Mouse (Mus musculus) Patski (cell line): ENCODE results near the gene Rtbdn. TPM values are rescaled to one million over a fixed set of nuclear protein-coding genes. Genes with fewer than 3 reads are reported as not detected.

Experiments
- ATAC-seq: fragments of 100-300 bp; one replicate; pipeline ENCODE4 v1.8.0; 2021
- CTCF ChIA-PET: fragments of 350-600 bp; sonication (Branson Sonifier 250); formaldehyde crosslinking; loops from one replicate; lab custom pipeline; 2022; ENCODE audit warnings: inconsistent platforms; lab: Charles Lee
- POLR2A ChIA-PET: fragments of 350-600 bp; sonication (Branson Sonifier 250); formaldehyde crosslinking; loops from one replicate; lab custom pipeline; 2022; ENCODE audit warnings: antibody characterized with exemption, inconsistent platforms; lab: Charles Lee
- DNase-seq: peaks from one replicate; pipeline ENCODE4 v3.0.0-alpha.2; 2011; ENCODE audit warnings: low read depth, low spot score
- H3K27me3 ChIP-seq: fragments of 371-371 bp; one replicate; pipeline ENCODE4 v1.5.1; 2021
- CTCF ChIP-seq: fragments of 100-300 bp; IDR thresholded peaks from one replicate; pipeline ENCODE4 v1.5.1; 2021
- in situ Hi-C: fragments of 300-500 bp; cut with MboI; formaldehyde crosslinking; loops from 3 replicates; pipeline ENCODE4 v1.11.1; 2018; ENCODE audit warnings: low pct_unique_long_range_greater_than_20kb, mixed read lengths
- polyA plus RNA-seq: library from polyadenylated mRNA; unstranded; gene quantifications from one replicate; pipeline ENCODE4 v1.2.3, GENCODE M21; 2021

The Rtbdn gene
- polyA plus RNA-seq, 1 experiment from 2014 or later: 0.22 TPM

- in situ Hi-C loops: no loop called here
- no peaks in the 10 kb centered on the region for H3K27me3 ChIP-seq
- TF ChIP-seq CTCF: no peak
- ChIA-PET CTCF (interaction anchor here (0.7 to 8.7 kb wide), 11 partner anchors 8 to 83 kb away, joined by 3 to 351 read pairs (median 3); partner anchors contain the start of genes Dnase2a, Gm49661, Junb and Prdx2), POLR2A (interaction anchor here (0.6 to 10.0 kb wide), 6 partner anchors 13 to 163 kb away, joined by 3 to 225 read pairs (median 7); partner anchors contain the start of genes Junb, Prdx2 and Rnaseh2a)
- DNase-seq (no peak), ATAC-seq (peak; percentile 72)
Measured at GRCm38 (mm10) chr8:84990349-84990748, 43.6 kb downstream of the Rtbdn start, which contains the start of gene Hook2. Gene Hook2 (plus strand): TSS chr8:84990603.

- TF ChIP-seq CTCF: no peak
- in situ Hi-C loops: no loop called here
- peak; percentile 7 for ATAC-seq
- no peaks in the 10 kb centered on the region for H3K27me3 ChIP-seq
- ChIA-PET CTCF (interaction anchor here (1.5 to 8.7 kb wide), 3 partner anchors 10 to 27 kb away, joined by 4 to 351 read pairs (median 5); partner anchors contain the start of genes Gm49661, Junb, Prdx2 and Rnaseh2a), POLR2A (interaction anchor here (0.5 to 10.0 kb wide), 5 partner anchors 14 to 333 kb away, joined by 4 to 225 read pairs (median 6); partner anchors contain the start of genes Junb, Prdx2 and Rnaseh2a)
- no peak for DNase-seq
Measured at GRCm38 (mm10) chr8:84990836-84991235, 44.0 kb downstream of the Rtbdn start.

GRCm38 (mm10) chr8:84994375-84994774 is 47.6 kb downstream of the Rtbdn start:
- H3K27me3 ChIP-seq: no peaks in the 10 kb centered on the region
- ChIA-PET POLR2A (interaction anchor here (1.4 kb wide), 1 partner anchor 19 kb away, joined by 6 read pairs; no protein-coding TSS in a partner anchor), CTCF (interaction anchor here (1.3 to 8.7 kb wide), 2 partner anchors 19 to 27 kb away, joined by 3 to 351 read pairs; partner anchors contain the start of genes Gm49661, Junb, Prdx2 and Rnaseh2a)
- TF ChIP-seq CTCF: no peak
- ATAC-seq (no peak), DNase-seq (no peak)
- in situ Hi-C loops: no loop called here

GRCm38 (mm10) chr8:84995680-84996079 is 48.9 kb downstream of the Rtbdn start:
- no peaks in the 10 kb centered on the region for H3K27me3 ChIP-seq
- CTCF ChIA-PET: interaction anchor here (3.9 kb wide), 1 partner anchor 22 kb away, joined by 44 read pairs; no protein-coding TSS in a partner anchor
- TF ChIP-seq CTCF: no peak
- POLR2A ChIA-PET: no interaction called here
- DNase-seq (no peak), ATAC-seq (no peak)
- in situ Hi-C loops: no loop called here

- CTCF ChIA-PET: interaction anchor here (0.8 to 3.9 kb wide), 7 partner anchors 16 to 149 kb away, joined by 3 to 44 read pairs (median 4); no protein-coding TSS in a partner anchor
- in situ Hi-C loops: no loop called here
- no peaks in the 10 kb centered on the region for H3K27me3 ChIP-seq
Measured at GRCm38 (mm10) chr8:84996978-84997377, 50.2 kb downstream of the Rtbdn start.

GRCm38 (mm10) chr8:84997649-84998295 is 51.0 kb downstream of the Rtbdn start:
- CTCF ChIA-PET: interaction anchor here (0.6 to 3.9 kb wide), 13 partner anchors 8 to 150 kb away, joined by 3 to 44 read pairs (median 3); partner anchors contain the start of gene Hook2
- ATAC-seq: peak; percentile 27
- no peaks in the 10 kb centered on the region for H3K27me3 ChIP-seq
- POLR2A ChIA-PET: interaction anchor here (1.5 to 1.8 kb wide), 2 partner anchors 22 to 24 kb away, joined by 3 to 7 read pairs; no protein-coding TSS in a partner anchor
- TF ChIP-seq CTCF: no peak
- no peak for DNase-seq
- in situ Hi-C loops: no loop called here

More at GRCm38 (mm10) chr8:84996978-84997377, 50.2 kb downstream of the Rtbdn start:
- POLR2A ChIA-PET: interaction anchor here (1.5 to 1.8 kb wide), 2 partner anchors 21 to 23 kb away, joined by 3 to 7 read pairs; no protein-coding TSS in a partner anchor
- no peak for TF ChIP-seq CTCF
- DNase-seq (no peak), ATAC-seq (no peak)

Other genes with a start within 250 kb of the Rtbdn start
- gene Lyl1, start 245.5 kb upstream of the Rtbdn start, polyA plus RNA-seq: 0.13 TPM
- gene G430095P16Rik, start 224.0 kb upstream of the Rtbdn start, polyA plus RNA-seq: 1.4 TPM
- gene Nfix, start 146.6 kb upstream of the Rtbdn start, polyA plus RNA-seq: 32.5 TPM
- gene Dand5, start 124.2 kb upstream of the Rtbdn start, polyA plus RNA-seq: 12.5 TPM
- 31.8 TPM for gene Gadd45gip1, start 115.5 kb upstream of the Rtbdn start, polyA plus RNA-seq
- 126 TPM for gene Rad23a, start 106.3 kb upstream of the Rtbdn start, polyA plus RNA-seq
- gene Calr, start 100.1 kb upstream of the Rtbdn start, polyA plus RNA-seq: 1,232 TPM
- 79.6 TPM for gene Farsa, start 90.0 kb upstream of the Rtbdn start, polyA plus RNA-seq
- 6.0 TPM for gene Syce2, start 74.9 kb upstream of the Rtbdn start, polyA plus RNA-seq
- gene Gcdh, start 53.1 kb upstream of the Rtbdn start, polyA plus RNA-seq: 55.5 TPM
- gene Klf1, start 45.1 kb upstream of the Rtbdn start, polyA plus RNA-seq: 0.28 TPM
- 25.9 TPM for gene Dnase2a, start 38.4 kb upstream of the Rtbdn start, polyA plus RNA-seq
- gene Mast1, start 9.6 kb upstream of the Rtbdn start, polyA plus RNA-seq: 0.60 TPM
- 6.4 TPM for gene Gm49661, start 22.4 kb downstream of the Rtbdn start, polyA plus RNA-seq
- 668 TPM for gene Prdx2, start 22.6 kb downstream of the Rtbdn start, polyA plus RNA-seq
- gene Rnaseh2a, start 22.8 kb downstream of the Rtbdn start, polyA plus RNA-seq: 91.5 TPM
- gene Junb, start 31.7 kb downstream of the Rtbdn start, polyA plus RNA-seq: 280 TPM
- gene Hook2, start 43.6 kb downstream of the Rtbdn start, polyA plus RNA-seq: 33.0 TPM
- gene Best2, start 67.5 kb downstream of the Rtbdn start, polyA plus RNA-seq: 0.05 TPM
- gene Asna1, start 78.3 kb downstream of the Rtbdn start, polyA plus RNA-seq: 159 TPM
- 152 TPM for gene Trir, start 79.8 kb downstream of the Rtbdn start, polyA plus RNA-seq
- 83.7 TPM for gene Tnpo2, start 89.9 kb downstream of the Rtbdn start, polyA plus RNA-seq
- 32.7 TPM for gene Fbxw9, start 113.1 kb downstream of the Rtbdn start, polyA plus RNA-seq
- 0.21 TPM for gene Gm5741, start 121.0 kb downstream of the Rtbdn start, polyA plus RNA-seq
- gene Dhps, start 124.8 kb downstream of the Rtbdn start, polyA plus RNA-seq: 57.6 TPM
- 104 TPM for gene Wdr83os, start 133.7 kb downstream of the Rtbdn start, polyA plus RNA-seq
- gene Wdr83, start 134.3 kb downstream of the Rtbdn start, polyA plus RNA-seq: 30.4 TPM
- 45.5 TPM for gene Man2b1, start 136.3 kb downstream of the Rtbdn start, polyA plus RNA-seq
- gene Zfp791, start 176.1 kb downstream of the Rtbdn start, polyA plus RNA-seq: 2.2 TPM
- 3.8 TPM for gene Cks1brt, start 204.9 kb downstream of the Rtbdn start, polyA plus RNA-seq